Mouse (Mus musculus) CD8-positive naive resting alpha-beta T cell, adult 2 months (primary cell): ENCODE measurements around the gene Gys1.
"Not testable (repeated sequence)": the region's sequence is repeated elsewhere in the genome, so short reads cannot be mapped to it uniquely, and the experiment has no call there.

Experiments
- DNase-seq, 2 experiments: peaks; one replicate each; pipeline ENCODE4 v3.0.0; 2022; ENCODE audit warnings: low read depth in 2 of 2, low spot score in 2 of 2

Gys1 gene

DNA sequence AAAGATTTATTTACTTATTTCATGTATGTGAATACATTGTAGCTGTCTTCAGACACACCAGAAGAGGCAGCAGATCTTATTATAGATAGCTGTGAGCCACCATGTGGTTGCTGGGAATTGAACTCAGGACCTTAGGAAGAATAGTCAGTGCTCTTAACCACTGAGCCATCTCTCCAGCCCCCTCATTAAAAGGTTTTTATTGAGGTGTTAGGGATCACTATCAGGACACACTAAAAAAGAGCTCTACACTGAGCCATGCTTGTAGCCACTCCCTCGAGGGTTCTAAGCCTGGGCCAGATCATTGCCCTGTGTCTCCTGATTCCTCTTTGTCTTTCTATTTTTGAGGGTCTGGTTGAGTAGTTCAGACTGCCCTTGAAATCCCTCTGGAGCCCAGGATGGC is 41.8 kb downstream of the Gys1 start:
- DNase-seq, result no peak

DNA sequence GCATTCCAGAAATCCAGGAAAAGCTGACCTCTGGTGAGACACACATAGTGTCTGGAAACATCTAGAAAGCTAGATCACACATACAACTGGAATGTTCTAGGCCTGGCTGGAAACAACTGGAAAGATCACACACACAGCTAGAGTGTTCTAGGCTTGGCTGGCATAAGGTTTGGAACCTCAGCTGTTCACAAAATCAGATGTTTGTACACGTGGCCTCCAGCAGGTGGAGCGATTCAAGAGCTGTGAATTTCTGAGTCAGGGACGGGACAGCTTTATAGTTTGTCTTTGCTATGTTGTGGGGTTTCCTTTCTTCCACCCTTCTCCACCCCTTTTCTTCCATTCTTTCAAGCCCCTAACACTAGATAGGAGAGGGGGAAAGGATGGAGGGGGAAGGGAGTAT is 42.4 kb downstream of the Gys1 start:
- DNase-seq, result peak; percentile 42 to 64

- DNase-seq, result no peak
These were observed 44.1 kb downstream of the Gys1 start for GRCm38 (mm10) chr7:45478774-45479173.

- DNase-seq, result not testable (repeated sequence)
These were observed 45.7 kb downstream of the Gys1 start for GRCm38 (mm10) chr7:45480310-45480709.

DNA sequence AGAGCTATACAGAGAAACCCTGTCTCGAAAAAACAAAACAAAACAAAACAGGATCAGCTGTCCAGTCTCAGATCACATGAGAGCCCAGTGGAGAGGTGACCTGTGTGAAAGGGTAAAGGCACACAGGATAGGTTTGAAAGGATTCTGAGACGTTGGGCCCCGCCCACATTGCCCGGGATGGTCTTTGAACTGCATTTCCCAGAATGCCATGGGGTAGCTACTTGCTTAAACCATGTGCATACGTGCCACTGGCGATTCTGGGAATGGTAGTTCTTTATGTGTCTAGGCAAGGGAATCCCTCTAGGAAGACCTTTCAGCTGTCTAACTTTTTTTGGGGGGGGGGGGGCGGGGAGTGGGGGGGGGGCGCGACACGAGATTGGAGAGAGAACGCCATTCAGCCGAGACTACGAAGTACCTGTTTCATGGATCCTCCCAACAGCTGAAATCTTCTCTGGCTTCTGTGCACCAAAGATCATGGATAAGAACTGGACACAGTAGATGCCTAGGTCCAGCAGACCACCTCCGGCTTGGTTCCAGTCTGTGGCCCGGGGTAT is 46.8 kb downstream of the Gys1 start, which contains the start of gene Tulp2:
TSS of gene Tulp2 (plus strand) at position 504 of the 554 bp plus-strand sequence.
- peak in 1 of 2 experiments; percentile 49 for DNase-seq

GRCm38 (mm10) chr7:45482166-45482565 is 47.5 kb downstream of the Gys1 start:
- no peak for DNase-seq

DNA sequence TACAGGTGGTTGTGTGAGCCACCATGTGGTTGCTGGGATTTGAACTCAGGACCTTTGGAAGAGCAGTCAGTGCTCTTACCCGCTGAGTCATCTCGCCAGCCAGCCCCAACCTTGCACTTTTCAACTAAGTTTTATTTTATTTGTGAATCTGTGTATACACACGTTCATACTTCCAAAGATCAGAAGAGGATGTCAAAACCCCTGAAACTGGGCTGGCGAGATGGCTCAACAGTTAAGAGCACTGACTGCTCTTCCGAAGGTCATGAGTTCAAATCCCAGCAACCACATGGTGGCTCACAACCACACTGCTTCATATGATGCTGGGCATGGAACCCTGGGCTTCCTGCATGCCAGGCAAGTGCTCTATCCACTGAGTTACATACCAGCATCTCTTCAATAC is 50.3 kb downstream of the Gys1 start:
- not testable (repeated sequence) for DNase-seq

DNA sequence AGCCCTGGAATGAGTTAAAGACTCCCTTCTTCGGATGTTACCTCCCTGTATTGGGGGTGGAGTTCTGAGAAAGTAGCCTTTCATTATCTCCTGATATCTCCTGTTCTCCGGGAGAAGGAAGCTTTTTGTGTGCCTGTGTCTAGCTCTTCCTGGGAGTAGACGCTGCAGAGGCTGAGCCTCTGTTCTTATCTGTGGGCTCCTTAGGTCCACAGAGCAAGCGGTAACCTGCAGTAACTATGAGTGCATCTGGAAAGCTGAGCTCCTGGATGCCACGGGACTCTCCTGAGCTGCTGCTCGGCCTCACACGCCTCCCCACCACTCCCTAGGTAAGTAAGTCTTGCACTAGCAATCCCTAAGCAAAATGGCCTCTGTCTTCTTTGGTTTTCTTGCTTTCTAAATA is 51.5 kb downstream of the Gys1 start:
- DNase-seq, result no peak

- no peak for DNase-seq
These were observed 52.2 kb downstream of the Gys1 start, which contains the start of gene Gm45808 for GRCm38 (mm10) chr7:45486761-45487415. Gene Gm45808, minus strand, starts transcription at chr7:45486811.

GRCm38 (mm10) chr7:45487861-45488292 is 53.2 kb downstream of the Gys1 start:
- no peak for DNase-seq

DNA sequence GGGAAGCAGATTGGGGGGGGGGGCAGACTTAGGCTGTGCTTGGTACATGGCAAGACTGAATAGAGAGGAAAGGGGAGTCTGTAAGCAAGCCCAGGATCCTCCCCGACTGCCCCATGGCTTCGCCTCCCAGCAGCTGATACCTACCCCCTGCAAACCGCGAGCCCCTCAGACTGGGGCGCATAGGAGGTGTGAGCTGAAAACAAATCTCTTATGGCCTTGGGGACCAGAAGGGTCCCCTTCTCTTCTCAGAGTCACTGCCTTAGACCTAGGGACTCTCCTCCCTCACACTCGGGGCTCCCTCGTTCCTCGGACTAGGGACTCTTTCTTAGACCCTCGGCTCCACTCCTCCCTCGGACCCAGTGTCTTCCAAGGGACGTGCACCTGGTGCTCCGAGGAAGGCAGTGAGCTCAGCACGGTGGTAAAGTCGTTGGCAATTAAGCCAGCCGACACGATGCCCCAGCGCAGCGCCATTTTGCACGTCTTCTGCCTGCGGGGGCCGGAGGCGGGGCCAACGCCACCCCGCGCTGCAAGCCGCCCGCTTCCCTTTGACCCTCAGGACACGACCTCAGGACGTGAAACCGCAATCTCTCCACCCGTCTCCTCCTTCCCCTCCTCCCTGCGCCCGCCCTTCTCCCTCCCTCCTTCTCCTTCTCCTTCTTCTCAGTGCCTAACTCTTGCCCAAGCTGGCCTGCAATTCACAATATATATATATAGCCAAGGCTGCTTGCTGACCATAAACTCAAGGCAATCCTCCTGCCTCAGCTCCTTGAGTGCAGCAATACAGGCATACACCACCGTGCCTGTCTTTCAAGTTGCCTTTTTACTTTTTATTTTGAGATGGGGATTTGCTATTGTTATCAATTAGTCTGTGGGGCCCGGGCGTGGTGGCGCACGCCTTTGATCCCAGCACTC is 53.9 kb downstream of the Gys1 start, which contains the start of gene Dhdh:
TSS of gene Dhdh (minus strand) at position 513 of the 912 bp plus-strand sequence.
- no peak for DNase-seq

DNA sequence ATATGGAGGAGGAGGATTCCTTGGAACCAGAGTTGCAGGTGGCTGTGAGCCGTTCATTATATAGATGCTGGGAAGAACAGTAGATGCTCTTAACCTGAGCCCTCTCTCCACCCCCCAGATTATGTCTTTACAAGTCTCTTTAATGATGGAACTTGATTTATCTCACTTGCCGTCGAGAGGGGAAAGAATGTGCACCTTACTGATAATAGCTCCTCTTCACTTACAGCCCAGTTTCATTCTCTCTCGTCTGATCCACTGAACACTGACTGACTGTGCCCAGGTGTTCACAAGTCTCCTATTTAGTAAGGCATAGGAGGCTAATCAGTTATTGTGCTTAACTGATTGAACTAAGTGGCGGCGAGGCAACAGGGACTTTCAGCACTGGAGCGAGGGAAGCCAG is 54.9 kb downstream of the Gys1 start:
- no peak for DNase-seq

DNA sequence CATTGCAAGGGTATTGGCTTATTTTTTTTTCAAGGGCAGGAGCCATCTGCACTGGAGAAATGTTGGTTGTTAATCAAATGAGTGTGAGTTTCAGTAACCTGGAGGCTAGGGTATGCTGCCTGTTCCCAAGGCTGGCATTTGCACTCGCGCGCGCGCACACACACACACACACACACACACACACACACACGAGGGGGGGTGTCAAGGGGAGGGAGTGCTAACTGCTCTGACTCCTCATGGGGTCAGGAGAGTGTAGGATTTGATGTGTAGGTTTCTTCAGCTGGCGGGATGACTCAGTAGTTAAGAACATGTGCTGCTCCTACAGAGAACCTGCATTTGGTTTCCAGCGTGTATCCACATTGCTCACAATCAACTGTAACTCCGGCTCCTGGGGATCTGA is 56.2 kb downstream of the Gys1 start:
- no peak for DNase-seq

GRCm38 (mm10) chr7:45491264-45491663 is 56.6 kb downstream of the Gys1 start:
- no peak for DNase-seq

DNA sequence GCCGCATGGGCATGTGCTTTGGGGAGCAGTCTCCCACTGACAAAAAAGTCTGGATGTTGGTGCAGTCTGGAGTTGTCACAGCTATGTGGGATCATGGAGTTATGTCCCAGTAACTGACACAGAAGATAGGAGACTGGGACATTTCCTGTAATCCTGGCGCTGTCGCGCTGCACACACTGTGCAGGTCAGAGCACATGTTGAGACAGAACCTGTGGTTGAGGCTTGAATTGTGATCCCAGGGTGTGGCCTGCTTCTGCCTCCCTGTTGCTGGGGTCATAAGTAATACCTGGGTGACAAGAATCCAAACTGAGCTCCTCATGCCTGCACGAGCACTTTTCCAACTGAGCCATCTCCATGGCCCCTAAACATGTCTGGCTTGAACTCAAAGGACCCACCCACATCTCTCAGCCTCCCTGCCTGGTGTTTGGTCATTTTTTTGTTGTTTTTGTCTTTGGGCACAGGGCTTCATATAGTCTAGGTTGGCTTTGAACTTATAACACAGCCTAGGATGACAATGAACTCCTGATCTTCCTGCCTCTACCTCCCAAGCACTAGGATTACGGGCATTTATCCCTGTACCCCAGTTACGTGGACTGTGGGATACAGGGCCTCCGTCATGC is 57.7 kb downstream of the Gys1 start:
- DNase-seq, result no peak

GRCm38 (mm10) chr7:45492951-45493350 is 58.3 kb downstream of the Gys1 start:
- DNase-seq, result no peak

GRCm38 (mm10) chr7:45494548-45494947 is 59.9 kb downstream of the Gys1 start:
- DNase-seq, result no peak

- DNase-seq, result no peak
These were observed 63.8 kb downstream of the Gys1 start for GRCm38 (mm10) chr7:45498427-45498826.
